Mouse (Mus musculus): Measurements from ENCODE around the gene 1700012B07Rik.
A peak's percentile ranks its signal among the peaks of the same experiment; 100 is the strongest.

1700012B07Rik gene

DNA sequence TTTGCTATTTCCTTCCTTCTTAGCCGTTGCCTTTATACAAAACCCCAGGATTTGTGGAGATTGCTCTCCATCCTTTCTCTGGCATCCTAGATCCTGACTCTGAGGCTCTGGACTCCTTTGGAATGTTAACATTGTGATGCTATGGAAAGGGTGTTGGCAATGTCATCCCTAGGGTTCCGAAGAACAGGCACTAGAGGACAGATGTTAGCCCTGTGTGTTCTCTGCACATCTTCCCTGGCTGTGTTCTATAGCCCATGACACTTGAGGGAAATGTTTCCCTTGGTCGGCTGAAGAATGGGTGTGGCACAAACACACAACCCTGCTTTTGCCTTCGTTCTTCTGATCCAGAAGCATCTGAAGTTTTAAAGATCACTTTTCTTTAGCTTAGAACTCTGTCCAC is at the start of gene 1700012B07Rik:
TSS of gene 1700012B07Rik (minus strand) at position 101 of the 400 bp plus-strand sequence.
- DNase-seq (ENCODE audit: low spot score in 2 of 2) = no peak

DNA sequence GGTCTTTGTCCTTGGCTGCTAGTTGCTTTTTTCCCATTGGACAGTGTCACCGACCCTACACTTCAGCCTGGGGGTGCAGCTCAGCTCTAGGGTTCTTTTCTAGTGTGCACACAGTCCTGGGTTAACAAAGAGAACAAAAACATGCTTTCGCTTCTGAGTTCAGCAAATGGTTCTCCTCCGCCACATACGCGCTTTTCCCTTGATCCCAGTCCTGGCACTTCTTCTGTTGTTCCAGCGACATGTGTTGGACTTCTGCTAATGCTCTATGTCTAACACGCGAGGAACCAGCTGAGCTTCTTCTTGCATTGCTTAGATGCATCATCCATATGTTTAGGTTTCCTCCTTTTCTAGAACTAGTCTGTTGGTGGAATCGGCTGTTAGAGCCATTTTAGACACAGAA is 48.9 kb upstream of the 1700012B07Rik start:
- no peak for DNase-seq (ENCODE audit: low spot score in 2 of 2)

DNA sequence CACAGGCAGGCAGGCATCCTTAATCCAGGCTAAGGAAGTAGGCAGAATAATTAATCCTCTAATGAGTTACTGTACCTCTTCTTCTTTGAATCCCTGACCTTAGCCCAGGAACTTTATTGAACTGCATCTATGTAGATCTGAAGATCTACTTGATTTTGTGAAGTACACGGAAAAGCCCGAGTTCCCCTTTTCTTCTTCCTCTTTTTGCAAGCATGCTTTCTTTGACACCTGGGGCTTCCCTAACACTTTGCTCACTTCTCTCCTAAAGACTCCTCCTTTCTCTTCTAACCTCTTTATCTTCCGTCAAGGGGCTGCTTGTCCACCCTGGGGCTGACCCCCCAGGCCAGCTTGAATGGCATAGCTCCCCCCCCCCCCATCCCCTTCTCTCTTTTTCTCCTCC is 48.0 kb upstream of the 1700012B07Rik start:
- DNase-seq (ENCODE audit: low spot score in 2 of 2) = no peak

DNA sequence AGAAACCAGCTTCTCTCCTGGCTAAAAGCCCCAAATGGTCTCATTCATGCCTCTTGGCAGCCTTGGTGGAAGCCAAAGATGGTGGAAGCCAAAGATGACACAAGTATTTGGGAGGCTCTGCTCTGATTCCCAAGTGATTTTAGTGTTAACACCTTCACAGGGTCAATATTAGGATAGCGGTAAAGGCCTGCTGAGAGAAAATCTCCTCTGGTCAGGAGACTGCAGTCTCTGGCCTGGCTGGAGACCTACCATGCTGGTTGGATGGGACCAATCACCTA is 47.6 kb upstream of the 1700012B07Rik start:
- no peak for DNase-seq (ENCODE audit: low spot score in 2 of 2)

DNA sequence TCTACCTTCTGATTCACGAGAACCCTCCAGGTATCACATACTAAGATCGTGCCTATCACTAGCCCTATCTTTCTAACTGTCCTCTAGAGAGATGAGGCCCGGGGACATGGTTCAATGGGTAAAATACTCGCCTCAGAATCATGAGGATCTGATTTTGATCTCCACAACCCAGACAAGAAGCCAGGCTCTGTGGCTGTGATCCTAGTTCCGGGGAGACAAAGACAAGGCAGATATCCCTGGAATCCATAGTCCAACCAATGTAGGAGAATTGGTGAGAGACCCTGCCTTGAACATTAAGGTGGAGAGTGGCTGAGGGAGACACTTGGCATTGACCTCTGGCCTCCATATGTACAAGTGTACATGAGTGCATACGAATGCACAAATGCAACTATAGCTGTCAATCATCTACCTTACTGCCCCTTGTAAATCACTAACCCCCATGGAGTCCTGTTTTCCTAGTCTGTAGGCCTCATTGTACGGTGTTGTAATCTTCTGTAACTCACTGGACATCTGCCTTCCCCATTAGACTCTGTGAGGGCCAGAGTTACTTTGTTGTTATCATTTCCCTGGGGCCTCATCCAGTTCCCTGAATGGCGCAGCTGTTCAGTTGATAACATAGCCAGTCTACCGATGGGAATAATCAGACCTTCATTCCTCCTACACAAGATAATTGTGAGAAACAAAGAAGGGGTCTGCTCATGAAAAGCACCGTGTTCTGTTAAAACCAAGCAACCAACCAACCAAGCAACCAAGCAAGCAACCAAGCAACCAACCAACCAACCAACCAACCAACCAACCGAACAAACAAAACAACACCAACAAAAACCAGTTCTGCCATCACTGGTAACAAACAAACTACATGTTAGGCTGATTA is 47.0 kb upstream of the 1700012B07Rik start:
- no peak for DNase-seq (ENCODE audit: low spot score in 2 of 2)

DNA sequence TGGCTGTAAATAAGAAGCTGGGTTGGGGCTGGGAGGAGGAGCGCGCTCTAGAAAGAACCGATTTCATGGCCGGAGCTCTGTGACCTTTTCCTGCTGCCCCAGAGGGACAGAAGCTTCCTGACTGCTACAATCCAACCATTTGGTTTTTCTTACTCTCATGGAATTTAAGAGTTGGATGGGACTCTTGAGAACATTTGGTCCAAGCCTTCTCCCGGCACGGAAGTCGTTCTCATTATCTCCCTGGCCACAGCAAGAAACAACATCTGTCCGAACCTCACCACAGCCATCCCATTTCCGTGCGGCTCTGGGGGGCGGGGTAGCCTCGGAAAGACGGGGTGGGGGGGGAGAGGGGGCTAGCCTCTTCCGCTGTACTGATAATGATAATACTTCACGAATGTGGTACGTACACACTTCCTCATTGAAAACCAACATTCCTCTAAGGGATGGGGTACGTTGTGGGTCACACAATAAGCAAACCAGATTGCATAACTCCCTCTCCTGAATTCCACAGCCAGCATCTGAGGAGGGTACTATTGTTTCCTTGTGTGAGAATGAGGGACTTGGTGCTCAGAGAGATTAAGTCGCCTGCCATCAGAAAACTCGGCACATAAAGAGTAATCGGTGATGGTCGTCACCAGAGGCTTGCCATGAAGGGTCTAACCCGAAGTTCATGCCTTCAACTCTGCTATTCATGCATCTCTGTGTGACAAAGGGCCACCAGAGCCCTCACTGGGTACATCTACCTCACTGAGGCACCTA is 46.2 kb upstream of the 1700012B07Rik start:
- DNase-seq (ENCODE audit: low spot score in 2 of 2) = no peak

DNA sequence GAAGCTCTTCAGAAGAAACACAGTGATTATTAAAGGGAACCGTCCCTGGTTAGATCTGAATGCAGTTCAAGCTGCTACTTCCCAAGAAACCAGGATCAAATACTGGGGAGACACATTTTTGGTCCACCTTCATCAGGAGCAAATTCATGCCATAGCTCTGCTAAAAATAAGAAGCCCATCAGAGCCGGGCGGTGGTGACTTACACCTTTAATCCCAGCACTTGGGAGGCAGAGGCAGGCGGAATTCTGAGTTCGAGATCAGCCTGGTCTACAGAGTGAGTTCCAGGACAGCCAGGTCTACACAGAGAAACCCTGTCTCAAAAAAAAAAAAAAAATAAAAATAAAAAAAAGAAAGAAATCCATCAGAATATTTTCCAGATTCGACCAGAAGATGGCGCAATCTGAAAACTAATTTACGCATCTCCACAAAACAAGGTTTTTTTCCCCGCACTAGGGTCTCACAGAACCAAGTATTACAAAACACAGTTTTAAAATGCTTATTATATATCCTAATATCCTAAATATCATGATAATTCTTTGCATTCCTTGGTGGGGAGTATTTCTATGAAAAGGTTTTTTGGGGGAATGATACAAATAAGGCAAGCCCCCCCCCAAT is 45.4 kb upstream of the 1700012B07Rik start:
- DNase-seq (ENCODE audit: low spot score in 2 of 2) = peak in 1 of 2 experiments; percentile 35

DNA sequence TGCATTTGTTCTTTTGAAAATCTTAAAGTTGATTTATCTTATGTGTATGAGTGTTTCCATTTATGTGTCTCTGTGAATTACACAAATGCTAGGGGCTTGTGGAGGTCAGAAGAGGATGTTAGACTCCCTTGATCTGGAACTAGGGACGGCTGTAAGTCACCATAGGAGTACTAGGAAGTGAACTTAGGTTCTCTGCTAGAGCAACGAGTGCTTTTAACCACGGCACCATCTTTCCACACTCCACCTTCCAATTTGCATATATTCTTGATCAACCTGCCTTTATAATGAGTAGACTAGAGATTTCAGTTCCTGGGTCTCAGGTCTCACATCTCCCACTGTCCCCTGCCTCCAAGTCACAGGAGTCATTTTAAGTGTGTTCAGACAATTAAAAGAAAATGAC is 44.8 kb upstream of the 1700012B07Rik start:
- DNase-seq (ENCODE audit: low spot score in 2 of 2) = no peak

DNA sequence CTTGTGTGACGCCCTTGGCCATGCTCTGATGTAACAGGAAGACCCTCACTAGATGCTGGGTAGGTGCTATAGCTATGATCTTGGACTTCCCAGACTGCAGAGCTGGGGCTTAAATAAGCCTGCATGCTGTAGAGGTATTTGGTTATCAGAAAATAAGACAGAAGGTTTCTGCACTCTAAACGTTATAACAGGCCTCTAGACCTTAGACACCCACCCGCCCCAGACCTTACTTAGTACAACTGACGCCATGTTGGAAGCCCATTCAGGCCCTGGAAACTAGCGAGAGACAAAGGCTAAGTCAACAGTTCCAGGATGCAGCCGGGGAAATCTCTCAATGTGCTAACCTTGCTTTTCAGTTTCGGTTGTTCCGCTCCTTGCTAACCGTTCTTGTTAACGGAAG is 44.2 kb upstream of the 1700012B07Rik start:
- no peak for DNase-seq (ENCODE audit: low spot score in 2 of 2)

DNA sequence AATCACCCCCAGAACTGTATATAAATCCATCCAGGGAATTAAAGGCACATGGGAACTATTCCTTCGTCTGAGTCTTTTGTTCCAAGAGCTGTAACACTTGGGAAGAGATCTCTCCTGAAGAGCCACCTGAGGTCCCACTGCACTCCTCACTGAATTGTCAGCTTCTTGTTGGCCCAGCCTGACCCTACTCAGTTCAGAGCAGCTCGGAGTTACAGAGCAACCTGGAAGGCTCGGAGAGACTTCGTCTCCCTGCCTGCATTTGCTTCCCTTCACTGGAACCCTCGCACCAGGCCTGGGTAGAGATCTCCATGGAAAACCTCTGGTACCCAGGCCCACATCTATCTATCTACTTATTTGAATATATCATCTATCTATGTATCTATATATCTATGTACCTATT is 40.0 kb upstream of the 1700012B07Rik start:
- DNase-seq (ENCODE audit: low spot score in 2 of 2) = no peak

DNA sequence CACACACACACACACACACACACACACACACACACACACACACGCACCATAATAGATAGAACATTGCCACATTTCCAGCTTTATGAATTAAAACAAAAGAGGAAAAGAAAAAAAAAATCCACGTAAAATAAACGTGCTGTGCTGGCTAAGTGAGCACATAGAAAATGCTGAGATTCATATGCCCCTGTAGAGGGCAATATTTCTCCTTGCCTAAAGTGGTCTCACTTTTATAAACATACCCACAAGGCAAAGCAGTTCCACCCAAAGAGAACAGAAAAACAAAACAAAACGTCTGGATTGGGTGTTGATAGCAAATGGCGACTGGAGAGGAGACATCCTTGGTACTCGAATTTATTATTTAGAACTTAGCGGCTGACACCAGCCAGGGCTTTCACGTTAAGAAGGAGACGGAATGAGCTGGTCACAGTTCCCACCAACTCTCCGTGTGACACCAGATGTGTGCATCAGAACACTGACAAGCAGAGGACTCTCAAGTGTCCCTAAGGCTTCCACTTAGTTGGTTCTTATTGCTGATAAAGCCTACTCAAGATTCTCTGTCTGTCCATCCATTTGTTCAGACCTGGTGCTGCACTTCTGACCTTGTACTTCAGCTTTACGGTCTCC is 38.8 kb upstream of the 1700012B07Rik start:
- DNase-seq (ENCODE audit: low spot score in 2 of 2) = no peak

DNA sequence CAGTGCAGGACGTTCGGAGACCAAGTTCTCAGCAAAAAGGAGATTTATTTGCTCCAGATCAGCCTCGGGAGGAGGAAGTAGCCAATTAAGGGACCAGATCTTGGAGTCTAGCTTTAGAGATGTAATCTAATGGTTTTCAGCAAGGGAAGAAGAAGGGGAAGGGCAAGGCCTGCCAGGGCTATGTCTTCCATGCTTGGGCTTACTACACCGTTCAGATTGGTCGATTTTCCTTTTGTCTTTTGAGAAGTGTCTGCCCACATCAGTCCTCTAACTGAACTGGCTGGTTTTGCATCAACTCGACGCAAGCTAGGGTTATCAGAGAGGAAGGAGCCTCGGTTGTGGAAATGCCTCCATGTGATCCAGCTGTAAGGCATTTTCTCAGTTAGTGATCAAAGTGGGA is 37.7 kb upstream of the 1700012B07Rik start:
- no peak for DNase-seq (ENCODE audit: low spot score in 2 of 2)

DNA sequence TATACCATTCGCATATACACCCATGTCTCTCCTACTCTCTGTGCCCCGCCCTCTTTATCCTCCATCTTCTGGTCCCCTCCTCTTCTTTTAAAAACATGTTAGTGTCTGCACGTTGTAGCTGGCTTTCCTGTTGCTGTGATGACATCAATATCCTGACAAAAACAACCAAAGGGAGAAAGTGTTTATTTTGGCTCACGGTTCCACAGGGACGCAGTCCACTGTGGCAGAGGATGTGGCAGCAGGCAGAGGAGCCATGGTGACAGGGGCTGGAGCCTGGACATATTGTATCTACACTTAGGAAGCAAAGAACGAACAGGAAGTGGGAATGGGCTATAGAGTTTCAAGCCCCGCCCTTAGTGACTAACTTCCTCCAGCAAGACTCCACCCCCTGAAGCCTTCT is 36.1 kb upstream of the 1700012B07Rik start:
- no peak for DNase-seq (ENCODE audit: low spot score in 2 of 2)

DNA sequence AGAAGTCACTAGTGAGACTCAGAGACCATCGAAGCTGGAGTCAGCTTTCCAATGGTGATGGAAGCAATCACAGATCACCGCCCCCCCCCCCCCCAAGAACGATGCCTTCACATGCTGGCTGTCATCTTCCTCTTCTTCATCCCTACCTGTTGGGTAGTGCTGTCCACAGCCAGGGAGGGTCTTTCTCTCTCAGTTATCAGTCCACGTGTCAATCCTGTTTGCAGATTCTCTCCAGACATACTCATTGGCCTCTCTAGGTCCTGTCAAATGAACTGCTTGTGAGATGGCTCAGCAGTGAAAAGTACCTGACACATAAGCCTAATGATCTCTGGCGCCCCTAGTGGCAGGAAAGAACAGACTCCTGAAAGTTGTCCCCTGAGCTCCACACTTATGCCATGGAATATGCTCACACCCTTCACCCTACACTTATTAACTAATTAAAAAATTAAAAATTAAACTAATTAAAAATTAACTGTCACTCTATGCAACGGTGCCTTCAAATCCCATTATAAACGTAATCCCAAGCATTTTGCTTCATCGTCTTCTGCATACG is 35.4 kb upstream of the 1700012B07Rik start:
- peak in 1 of 2 experiments; percentile 54 for DNase-seq (ENCODE audit: low spot score in 2 of 2)

DNA sequence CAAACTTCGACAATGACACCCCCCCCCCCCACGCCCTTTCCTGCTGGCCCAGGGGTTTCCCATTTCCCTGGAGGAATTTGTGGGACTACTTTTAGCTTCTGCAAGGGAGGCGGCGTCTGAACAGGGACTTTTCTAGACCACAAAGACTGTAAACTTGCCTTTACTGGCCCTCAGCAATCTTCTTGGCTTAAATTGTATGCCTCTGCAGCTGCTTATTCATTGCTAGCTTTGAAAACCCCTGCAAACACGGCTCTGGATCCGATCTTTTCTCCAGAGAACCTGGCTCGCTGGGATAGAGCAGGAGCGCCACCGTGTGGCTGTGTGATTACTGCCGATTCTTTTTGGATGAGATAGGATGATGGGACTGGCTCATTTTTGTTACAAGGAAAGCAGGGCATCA is 32.7 kb upstream of the 1700012B07Rik start:
- DNase-seq (ENCODE audit: low spot score in 2 of 2) = peak; percentile 93

DNA sequence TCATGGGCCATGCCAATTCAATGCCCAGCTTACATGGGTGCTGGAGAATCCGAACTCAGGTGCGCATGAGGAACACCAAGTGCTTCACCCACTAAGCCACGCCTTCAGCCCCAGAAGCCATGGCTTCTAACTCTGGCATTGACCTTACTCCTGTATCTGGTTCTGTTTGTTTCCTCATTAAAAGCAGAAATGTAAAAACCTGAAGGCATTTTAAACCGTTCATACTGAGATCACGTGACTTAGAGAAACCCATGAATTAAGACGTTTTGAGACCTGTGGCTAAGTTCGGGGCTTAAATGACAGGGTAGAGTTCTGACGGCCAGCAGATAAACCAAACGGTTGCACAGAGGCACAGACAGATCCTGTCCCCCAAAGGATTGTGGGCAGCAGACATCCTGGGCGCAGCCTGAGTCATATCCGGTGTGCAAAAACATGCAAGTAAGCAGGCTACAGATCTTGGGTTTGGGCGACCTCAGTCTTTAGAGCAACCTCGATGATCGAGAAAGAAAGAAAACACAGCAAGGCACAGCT is 32.2 kb upstream of the 1700012B07Rik start:
- no peak for DNase-seq (ENCODE audit: low spot score in 2 of 2)

DNA sequence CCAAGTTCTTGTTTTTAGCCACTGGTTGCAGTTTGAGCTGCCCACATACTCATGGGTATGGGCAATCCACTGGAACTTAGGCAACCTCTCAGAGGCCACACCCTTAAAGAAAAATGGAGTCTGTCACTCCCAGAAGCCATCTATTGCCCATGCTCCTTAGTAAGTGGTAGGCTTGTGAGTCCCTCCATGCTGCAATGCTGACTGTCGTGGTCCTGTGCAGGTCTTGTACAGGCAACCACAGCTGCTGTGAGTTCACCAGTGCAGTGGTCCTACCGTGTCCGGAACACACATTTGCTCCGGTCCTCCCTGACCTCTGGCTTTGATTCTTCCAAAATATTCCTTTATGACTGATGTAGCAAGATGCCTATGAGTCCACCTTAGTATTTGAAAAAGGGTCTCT is 31.6 kb upstream of the 1700012B07Rik start:
- no peak for DNase-seq (ENCODE audit: low spot score in 2 of 2)

DNA sequence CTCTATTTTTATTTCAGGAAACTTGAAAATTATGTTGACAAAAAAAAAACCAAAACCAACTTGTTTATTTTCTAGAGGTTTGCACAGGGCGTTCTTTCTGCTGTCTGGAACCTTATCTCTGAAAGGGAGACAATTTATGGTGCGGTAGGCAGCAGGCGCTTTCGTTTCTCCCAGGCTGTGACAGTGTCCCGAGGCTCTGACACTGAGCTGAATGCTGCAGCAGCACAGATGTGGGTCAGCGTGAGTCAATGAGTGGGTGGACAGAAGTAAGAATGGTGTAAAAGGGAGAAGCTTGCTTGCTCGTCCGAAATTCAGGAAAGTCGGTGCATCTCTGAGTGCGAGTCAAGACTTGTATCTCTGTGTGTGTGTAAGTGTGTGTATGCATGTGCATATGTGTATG is 29.2 kb upstream of the 1700012B07Rik start:
- no peak for DNase-seq (ENCODE audit: low spot score in 2 of 2)

DNA sequence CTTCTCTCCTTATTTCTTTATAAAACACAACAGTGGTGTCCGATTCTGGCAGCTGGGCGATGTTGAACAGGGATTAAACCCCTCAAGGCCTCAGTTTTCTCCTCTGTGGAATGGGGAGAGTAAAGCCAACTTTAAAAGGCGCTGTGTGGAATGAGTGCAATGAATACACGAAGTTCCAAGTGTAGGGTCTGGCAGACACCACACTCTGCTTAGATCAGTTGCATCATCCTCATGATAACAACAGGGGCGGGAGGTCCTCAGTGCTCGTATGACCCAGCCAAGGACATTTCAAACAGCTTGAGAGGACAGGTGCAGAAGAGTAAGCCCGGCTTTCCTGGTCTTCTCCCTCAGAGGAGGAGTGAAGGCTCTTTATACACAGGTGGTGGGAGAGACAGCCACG is 26.2 kb upstream of the 1700012B07Rik start:
- no peak for DNase-seq (ENCODE audit: low spot score in 2 of 2)

DNA sequence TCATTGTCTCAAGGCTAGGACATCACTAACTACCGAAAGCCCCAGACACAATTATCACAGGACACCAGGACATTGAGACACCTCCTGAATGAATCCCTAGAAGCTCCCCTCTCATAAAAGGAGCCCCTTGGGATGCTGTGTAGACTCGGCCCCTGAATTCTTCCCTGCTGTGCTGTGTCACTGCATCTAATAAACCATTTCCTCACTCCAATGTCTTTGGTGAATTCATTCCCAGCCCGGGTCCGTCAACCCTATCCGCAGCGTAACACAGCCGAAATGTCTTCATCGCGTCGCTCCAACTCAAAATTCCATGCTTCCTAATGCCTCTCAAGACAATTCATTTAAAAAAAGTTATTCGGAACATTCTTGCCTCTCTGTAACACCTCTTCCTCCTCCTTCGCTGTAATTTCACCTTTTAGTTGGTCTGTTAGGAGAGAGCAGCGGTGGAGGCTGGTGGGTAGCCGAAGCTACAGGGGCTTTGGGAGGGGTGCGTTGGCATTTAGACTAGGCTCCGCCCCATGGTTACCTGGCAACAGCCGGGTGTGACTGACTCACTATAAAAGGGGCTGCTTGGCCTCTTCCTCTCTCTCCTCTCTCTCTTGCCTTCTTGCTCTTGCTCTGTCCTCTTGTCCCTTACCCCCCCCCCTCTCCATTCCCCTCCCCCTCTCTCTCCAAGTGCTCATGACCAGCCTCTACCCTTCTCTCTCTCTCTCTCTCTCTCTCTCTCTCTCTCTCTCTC is 25.6 kb upstream of the 1700012B07Rik start:
- DNase-seq (ENCODE audit: low spot score in 2 of 2) = no peak

DNA sequence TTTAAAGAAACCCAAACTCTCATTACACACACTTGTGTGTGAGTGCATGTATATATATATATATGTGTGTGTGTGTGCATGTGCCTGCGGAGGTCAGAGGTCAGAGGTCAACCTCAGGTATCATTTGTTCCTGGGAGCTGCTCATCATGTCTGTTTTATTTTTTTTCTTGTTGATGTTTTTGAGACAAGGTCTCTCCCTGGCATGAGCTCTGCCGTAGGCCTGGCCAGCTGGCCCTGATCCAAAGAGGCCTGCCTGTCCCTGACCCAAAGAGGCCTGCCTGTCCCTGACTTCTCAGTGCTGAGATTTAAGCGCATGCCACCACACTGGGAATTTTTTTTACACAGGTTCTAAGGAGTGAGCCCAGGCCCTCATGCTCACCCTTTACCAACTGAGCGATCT is 24.1 kb upstream of the 1700012B07Rik start:
- DNase-seq (ENCODE audit: low spot score in 2 of 2) = peak in 1 of 2 experiments; percentile 22
